Mouse (Mus musculus): ENCODE measurements around the gene Cant1. TPM values are rescaled to one million over a fixed set of nuclear protein-coding genes. Genes with fewer than 3 reads are reported as not detected.

Cant1 gene
- total and polyA plus RNA-seq, 3 experiments = 26.0 to 145 (median 34.4) TPM

Other genes with a start within 250 kb of the Cant1 start
- 12.0 and 13.6 TPM in 2 replicates for gene Cyth1, start 170.5 kb downstream of the Cant1 start, total RNA-seq (2012; rRNA removed)
- gene Cyth1, start 170.5 kb downstream of the Cant1 start, polyA plus RNA-seq (2012; ENCODE audit: insufficient read depth in 1 of 2, insufficient read length in 2 of 2, low read depth in 1 of 2, low replicate concordance in 2 of 2, missing spikeins in 1 of 2) = 10 to 100 TPM in 1 of 2 experiments, not detected in 1; 13.2 TPM
- gene Usp36, start 128.8 kb downstream of the Cant1 start, total RNA-seq (2012; rRNA removed) = 21.3 and 24.8 TPM in 2 replicates
- gene Usp36, start 128.8 kb downstream of the Cant1 start, polyA plus RNA-seq (2012; ENCODE audit: insufficient read depth in 1 of 2, insufficient read length in 2 of 2, low read depth in 1 of 2, low replicate concordance in 2 of 2, missing spikeins in 1 of 2) = 10 to 100 TPM; 50.7 to 89.6 TPM
- not detected in 2 replicates for gene Cep295nl, start 76.6 kb downstream of the Cant1 start, total RNA-seq (2012; rRNA removed)
- gene Cep295nl, start 76.6 kb downstream of the Cant1 start, polyA plus RNA-seq (2012; ENCODE audit: insufficient read depth in 1 of 2, insufficient read length in 2 of 2, low read depth in 1 of 2, low replicate concordance in 2 of 2, missing spikeins in 1 of 2) = not detected
- gene Timp2, start 63.3 kb downstream of the Cant1 start, total RNA-seq (2012; rRNA removed) = not detected in 2 replicates
- gene Timp2, start 63.3 kb downstream of the Cant1 start, polyA plus RNA-seq (2012; ENCODE audit: insufficient read depth in 1 of 2, insufficient read length in 2 of 2, low read depth in 1 of 2, low replicate concordance in 2 of 2, missing spikeins in 1 of 2) = not detected
- gene Lgals3bp, start 17.0 kb downstream of the Cant1 start, total RNA-seq (2012; rRNA removed) = 1.4 and 3.0 TPM in 2 replicates
- 10 to 100 TPM in 1 of 2 experiments, not detected in 1; 18.3 TPM for gene Lgals3bp, start 17.0 kb downstream of the Cant1 start, polyA plus RNA-seq (2012; ENCODE audit: insufficient read depth in 1 of 2, insufficient read length in 2 of 2, low read depth in 1 of 2, low replicate concordance in 2 of 2, missing spikeins in 1 of 2)
- gene C1qtnf1, start 9.1 kb upstream of the Cant1 start, total RNA-seq (2012; rRNA removed) = 0.07 and 0.27 TPM in 2 replicates
- gene C1qtnf1, start 9.1 kb upstream of the Cant1 start, polyA plus RNA-seq (2012; ENCODE audit: insufficient read depth in 1 of 2, insufficient read length in 2 of 2, low read depth in 1 of 2, low replicate concordance in 2 of 2, missing spikeins in 1 of 2) = under 1 TPM in 1 of 2 experiments, not detected in 1; 0.72 TPM
- 15.3 and 19.7 TPM in 2 replicates for gene Engase, start 57.7 kb upstream of the Cant1 start, total RNA-seq (2012; rRNA removed)
- 10 to 100 TPM in 1 of 2 experiments, not detected in 1; 23.5 TPM for gene Engase, start 57.7 kb upstream of the Cant1 start, polyA plus RNA-seq (2012; ENCODE audit: insufficient read depth in 1 of 2, insufficient read length in 2 of 2, low read depth in 1 of 2, low replicate concordance in 2 of 2, missing spikeins in 1 of 2)

Measured in MEL (cell line).